In the genomic region with DNA sequence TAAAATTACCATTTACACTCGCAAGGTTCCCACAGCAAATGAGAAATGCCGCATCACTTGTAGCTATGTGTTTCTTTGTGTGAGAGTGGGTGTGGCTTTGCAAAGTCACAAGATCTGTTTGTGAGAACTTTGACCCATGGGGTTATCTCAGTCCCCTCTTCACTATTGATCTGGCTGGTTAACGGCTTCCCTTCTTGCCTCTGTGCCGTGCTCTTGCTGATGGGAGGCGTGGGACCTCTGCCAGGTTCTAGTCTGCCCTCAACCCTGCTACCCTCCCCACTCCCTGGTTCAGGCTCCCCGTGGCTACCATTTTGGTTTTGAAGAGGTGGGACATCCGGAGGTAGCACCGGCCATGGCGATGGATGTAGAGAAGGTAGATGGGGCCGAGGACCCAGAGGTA, we compare ENCODE assay signal across 1 mouse cellular context.
TF ChIP-seq lines count a peak whose summit lies in the region.

No protein-coding gene starts in this region.

TF ChIP-seq in CH12.LX, 34 proteins besides CTCF, POLR2A, EP300 and RAD21 (continued from another document):
- TF ChIP-seq NELFE (IDR thresholded peaks at IDR 0.05; ENCODE audit: low read depth, low read length) (no peak), NRF1 (IDR thresholded peaks at IDR 0.05; ENCODE audit: low read depth, low read length) (no peak), JUND (conservative IDR thresholded peaks at IDR 0.05; ENCODE audit: low read depth, low read length) (no peak), CHD2 (IDR thresholded peaks at IDR 0.05; ENCODE audit: low read length) (no peak), MAFK (IDR thresholded peaks at IDR 0.05; ENCODE audit: insufficient replicate concordance, low read length) (no peak), MAX (IDR thresholded peaks at IDR 0.05; ENCODE audit: low read length) (no peak), JUN (IDR thresholded peaks at IDR 0.05; ENCODE audit: insufficient read depth, low read depth, low read length) (no peak), MEF2A (IDR thresholded peaks at IDR 0.05; ENCODE audit: borderline replicate concordance, low read depth, low read length) (no peak), SMC3 (IDR thresholded peaks at IDR 0.05; ENCODE audit: low read depth, low read length) (no peak), MXI1 (IDR thresholded peaks at IDR 0.05; ENCODE audit: low read depth, low read length) (no peak), UBTF (IDR thresholded peaks at IDR 0.05; ENCODE audit: low read depth, low read length) (no peak), TBP (conservative IDR thresholded peaks at IDR 0.05; ENCODE audit: low read depth, low read length) (no peak)
